Mouse (Mus musculus) neural tube, embryonic 14.5 days (tissue): Measurements from ENCODE around the gene Tspyl3. TPM values are rescaled to one million over a fixed set of nuclear protein-coding genes. Genes with fewer than 3 reads are reported as not detected.
"Not testable (repeated sequence)": the region's sequence is repeated elsewhere in the genome, so short reads cannot be mapped to it uniquely, and the experiment has no call there.

Experiments used
- ATAC-seq: fragments of 200-750 bp; cut with Nextera tagmentation; 2 replicates; pipeline ENCODE4 v1.8.0; 2017; ENCODE audit warnings: low read depth, mild to moderate bottlenecking, moderate TSS enrichment, moderate library complexity
- H3K27ac ChIP-seq: fragments of 300-500 bp; sonication (generic); 2 replicates; pipeline ENCODE4 v1.5.1; 2014; ENCODE audit warnings: low read depth, mild to moderate bottlenecking, control low read depth, low read length, moderate library complexity, mixed read lengths
- H3K27me3 ChIP-seq: fragments of 300-500 bp; sonication (generic); 2 replicates; pipeline ENCODE4 v1.6.1; 2014; ENCODE audit warnings: low read length; ENCODE audit not compliant: control insufficient read depth, insufficient read depth
- H3K36me3 ChIP-seq: fragments of 300-500 bp; sonication (generic); 2 replicates; pipeline ENCODE4 v1.6.1; 2014; ENCODE audit warnings: low read length, mixed read lengths; ENCODE audit not compliant: control insufficient read depth, insufficient read depth
- H3K4me1 ChIP-seq: fragments of 300-500 bp; sonication (generic); 2 replicates; pipeline ENCODE4 v1.6.1; 2014; ENCODE audit warnings: low read length; ENCODE audit not compliant: control insufficient read depth, insufficient read depth
- H3K4me2 ChIP-seq: fragments of 300-500 bp; sonication (generic); 2 replicates; pipeline ENCODE4 v1.6.1; 2014; ENCODE audit warnings: mild to moderate bottlenecking, low read depth, low read length, control low read depth
- H3K4me3 ChIP-seq: fragments of 300-500 bp; sonication (generic); 2 replicates; pipeline ENCODE4 v1.5.1; 2014; ENCODE audit warnings: low read depth, low read length, control low read depth, mixed read lengths
- H3K9ac ChIP-seq: fragments of 300-500 bp; sonication (generic); replicated peaks from 2 replicates; pipeline ENCODE4 v1.6.1; 2014; ENCODE audit warnings: low read depth, mild to moderate bottlenecking, control low read depth, low read length, mixed read lengths
- H3K9me3 ChIP-seq: fragments of 300-500 bp; sonication (generic); 2 replicates; pipeline ENCODE4 v1.6.1; 2016; ENCODE audit warnings: low read length; ENCODE audit not compliant: control insufficient read depth
- WGBS: fragments of 180-500 bp; shearing (Covaris S2); extraction: QIAGEN DNeasy Blood & Tissue Kit; methylation state at CpG from one replicate; pipeline ENCODE4 v1.1.7; 2014; 5-methylcytosine and 5-hydroxymethylcytosine counted together
- polyA plus RNA-seq: library from polyadenylated mRNA; unstranded; fragments of >200 nt; fragmentation: Nextera tagmentation; extraction: Ambion mirVana; gene quantifications from 2 replicates; pipeline ENCODE4 v1.2.1, GENCODE M21; 2014

The Tspyl3 gene
- polyA plus RNA-seq: 24.7 and 29.3 TPM in 2 replicates

- 4% methylated on average over 30 of the region's 31 CpGs for WGBS
- Histone ChIP-seq H3K4me2 (peak within 1 kb of the TSS; percentile 64), H3K9ac (peak within 1 kb of the TSS; percentile 75), H3K4me3 (peak within 1 kb of the TSS; percentile 53), H3K36me3 (peaks cover 18% of the 10 kb centered on the region), H3K27ac (peak within 1 kb of the TSS; percentile 74), H3K27me3 (no peaks in the 10 kb centered on the region), H3K4me1 (peaks cover 9% of the 10 kb centered on the region; the same call in 1 of the 2 replicates), H3K9me3 (no peaks in the 10 kb centered on the region)
- peak; percentile 92 for ATAC-seq
Observed at GRCm38 (mm10) chr2:153224946-153225594, at the start of gene Tspyl3. Gene Tspyl3, minus strand, starts transcription at chr2:153225441.

GRCm38 (mm10) chr2:153274919-153275247, 49.6 kb upstream of the Tspyl3 start:
- Histone ChIP-seq H3K4me1 (no peaks in the 10 kb centered on the region), H3K36me3 (no peaks in the 10 kb centered on the region), H3K27ac (no peak overlapping the region; the same call in 1 of the 2 replicates), H3K9ac (no peak overlapping the region), H3K27me3 (no peaks in the 10 kb centered on the region), H3K4me3 (no peak overlapping the region), H3K9me3 (no peaks in the 10 kb centered on the region), H3K4me2 (no peak overlapping the region)
- ATAC-seq: no peak
- 82% methylated on average over 6 of the region's 6 CpGs for WGBS

- not testable (repeated sequence) for H3K4me1 ChIP-seq, H3K9me3 ChIP-seq, H3K9ac ChIP-seq, H3K27ac ChIP-seq, H3K36me3 ChIP-seq, ATAC-seq, H3K4me3 ChIP-seq, H3K27me3 ChIP-seq, H3K4me2 ChIP-seq
- WGBS: 86% methylated on average over 6 of the region's 6 CpGs
Observed at GRCm38 (mm10) chr2:153274200-153274918, 49.1 kb upstream of the Tspyl3 start.

GRCm38 (mm10) chr2:153270231-153270915, 45.1 kb upstream of the Tspyl3 start:
- not testable (repeated sequence) for ATAC-seq, H3K9ac ChIP-seq

GRCm38 (mm10) chr2:153267331-153267730, 42.1 kb upstream of the Tspyl3 start:
- no peak overlapping the region for H3K27ac ChIP-seq
- no peak overlapping the region for H3K4me2 ChIP-seq
- H3K9me3 ChIP-seq: no peaks in the 10 kb centered on the region
- no peak for ATAC-seq
- WGBS: 82% methylated on average over 2 of the region's 2 CpGs
- no peak overlapping the region for H3K4me3 ChIP-seq
- no peak overlapping the region for H3K9ac ChIP-seq
- H3K27me3 ChIP-seq: no peaks in the 10 kb centered on the region
- no peaks in the 10 kb centered on the region for H3K4me1 ChIP-seq
- peaks cover 24% of the 10 kb centered on the region; the same call in 1 of the 2 replicates for H3K36me3 ChIP-seq

More at GRCm38 (mm10) chr2:153270231-153270915, 45.1 kb upstream of the Tspyl3 start:
- peaks cover 12% of the 10 kb centered on the region; the same call in 1 of the 2 replicates for H3K36me3 ChIP-seq
- H3K4me1 ChIP-seq, H3K9me3 ChIP-seq, H3K27ac ChIP-seq, H3K27me3 ChIP-seq, H3K4me2 ChIP-seq, H3K4me3 ChIP-seq: not testable (repeated sequence)
- WGBS: 74% methylated on average over 8 of the region's 8 CpGs

- Histone ChIP-seq H3K4me1 (no peaks in the 10 kb centered on the region), H3K9me3 (no peaks in the 10 kb centered on the region), H3K27me3 (no peaks in the 10 kb centered on the region), H3K4me3 (no peak overlapping the region), H3K36me3 (peaks cover 29% of the 10 kb centered on the region), H3K27ac (no peak overlapping the region), H3K4me2 (no peak overlapping the region), H3K9ac (no peak overlapping the region)
- ATAC-seq: no peak
- 84% methylated on average over 7 of the region's 7 CpGs for WGBS
Observed at GRCm38 (mm10) chr2:153263053-153263452, 37.8 kb upstream of the Tspyl3 start.

GRCm38 (mm10) chr2:153259864-153260674, 34.8 kb upstream of the Tspyl3 start:
- Histone ChIP-seq H3K4me3 (no peak overlapping the region), H3K36me3 (peaks cover 18% of the 10 kb centered on the region), H3K27me3 (no peaks in the 10 kb centered on the region), H3K9ac (no peak overlapping the region), H3K4me2 (no peak overlapping the region), H3K9me3 (no peaks in the 10 kb centered on the region), H3K27ac (no peak overlapping the region), H3K4me1 (no peaks in the 10 kb centered on the region)
- no peak for ATAC-seq
- 82% methylated on average over 3 of the region's 3 CpGs for WGBS

GRCm38 (mm10) chr2:153259030-153259863, 34.0 kb upstream of the Tspyl3 start:
- Histone ChIP-seq H3K9me3 (no peaks in the 10 kb centered on the region), H3K9ac (no peak overlapping the region), H3K4me3 (no peak overlapping the region), H3K4me2 (no peak overlapping the region), H3K4me1 (no peaks in the 10 kb centered on the region), H3K27ac (no peak overlapping the region), H3K27me3 (no peaks in the 10 kb centered on the region), H3K36me3 (peaks cover 18% of the 10 kb centered on the region)
- 81% methylated on average over 12 of the region's 12 CpGs for WGBS
- no peak for ATAC-seq
